Mouse (Mus musculus) frontal cortex, postnatal 36 days (tissue): ENCODE measurements around the gene Slc6a9.

Experiments
- DNase-seq, 2 experiments: peaks; one replicate each; pipeline ENCODE4 v3.0.0; 2022; ENCODE audit warnings: low spot score in 2 of 2

Gene Slc6a9

DNA sequence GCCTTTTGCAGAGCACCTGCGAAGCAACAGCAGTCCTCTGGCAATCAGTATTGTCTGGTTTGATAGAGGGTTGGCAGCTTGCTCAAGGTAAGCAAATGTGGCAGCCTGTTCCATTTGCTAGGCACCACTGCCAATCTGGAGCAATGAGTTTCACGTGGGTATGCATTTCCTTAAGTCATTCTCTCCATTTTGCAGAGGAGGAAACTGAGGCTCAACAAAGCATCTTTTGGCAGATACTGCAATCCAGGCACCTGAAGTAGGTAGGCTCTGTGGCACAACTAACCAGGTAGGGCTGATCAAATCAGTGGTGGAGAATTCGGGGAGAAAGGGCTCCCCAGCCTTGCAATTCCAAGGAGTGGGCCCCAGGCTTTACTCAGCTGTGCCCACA lies at the start of gene Slc6a9:
Gene Slc6a9 (plus strand): TSS at position 50 of the 388 bp plus-strand sequence.
- no peak for DNase-seq

DNA sequence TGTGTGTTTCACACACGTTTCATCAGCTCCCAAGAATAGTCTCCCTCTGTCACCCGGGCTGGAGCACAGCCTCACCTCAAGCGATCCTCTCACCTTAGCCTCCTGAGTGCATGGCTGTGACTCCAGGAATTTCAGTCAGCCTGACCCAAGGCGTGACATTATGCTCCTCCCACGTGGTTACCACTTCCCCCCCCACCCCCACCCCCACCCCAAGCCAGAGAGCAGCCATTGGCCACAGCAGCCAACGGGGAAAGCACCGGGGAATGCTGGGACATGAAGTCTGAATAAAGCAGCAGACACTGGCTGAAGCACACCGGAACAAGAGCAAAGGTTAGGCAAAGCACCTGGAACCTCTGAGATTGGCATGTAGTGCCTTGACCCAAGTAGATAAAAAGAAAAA lies 47.3 kb upstream of the Slc6a9 start:
- DNase-seq, result no peak

DNA sequence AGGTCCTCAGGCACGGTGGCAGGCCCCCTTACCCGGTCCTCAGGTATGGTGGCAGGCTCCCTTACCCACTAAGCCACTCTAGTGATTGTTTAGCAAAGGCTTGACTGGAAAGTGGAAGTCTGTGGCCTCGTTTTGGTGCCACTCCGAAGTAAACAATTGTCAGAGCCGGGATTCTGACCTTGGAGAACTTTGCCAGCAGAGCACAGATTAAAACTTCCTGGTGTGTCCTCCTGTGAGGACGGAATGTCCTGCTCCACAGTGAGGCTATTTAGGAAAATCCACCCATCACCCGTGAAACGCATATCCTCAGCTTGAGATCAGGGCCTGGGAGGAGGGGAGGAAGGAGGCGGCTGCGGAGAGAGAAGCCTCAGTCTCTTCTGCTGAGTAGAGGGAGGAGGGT lies 46.0 kb upstream of the Slc6a9 start:
- DNase-seq, result no peak

DNA sequence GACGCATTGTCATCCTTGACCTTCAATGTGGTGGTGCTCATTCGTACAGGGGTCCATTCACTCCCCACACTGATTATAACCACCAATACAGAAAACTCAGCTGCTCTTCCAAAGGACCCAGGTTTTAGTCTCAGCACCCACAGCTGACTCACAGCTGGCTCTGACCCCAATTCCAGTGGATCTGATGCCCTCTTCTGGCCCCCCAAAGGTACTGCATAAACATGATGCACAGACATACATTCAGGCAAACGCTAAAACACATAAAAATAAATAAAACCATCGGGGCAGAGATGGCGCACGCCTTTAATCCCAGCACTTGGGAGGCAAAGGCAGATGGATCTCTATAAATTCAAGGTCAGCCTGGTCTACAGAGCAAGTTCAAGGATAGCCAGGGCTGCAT lies 34.4 kb upstream of the Slc6a9 start:
- DNase-seq, result no peak

DNA sequence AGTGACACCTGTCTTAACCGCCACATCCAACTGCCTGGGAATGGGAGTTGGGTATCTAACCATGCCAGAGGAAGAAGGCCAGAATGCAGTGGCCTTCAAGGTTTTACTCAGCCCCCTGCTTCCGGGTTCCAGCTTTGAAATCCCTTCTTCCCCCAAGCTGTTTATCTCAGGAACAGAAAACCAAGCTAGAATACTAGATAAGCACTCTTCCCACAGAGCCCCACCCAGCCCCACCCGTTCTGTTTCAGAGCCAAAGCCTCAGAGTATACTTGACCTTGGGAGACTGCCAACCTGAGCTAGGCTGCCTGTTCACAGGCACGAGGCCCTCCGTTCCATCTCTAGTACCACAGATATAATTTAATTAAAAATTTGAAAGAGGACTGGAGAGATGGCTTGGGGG lies 27.3 kb upstream of the Slc6a9 start:
- DNase-seq, result no peak

DNA sequence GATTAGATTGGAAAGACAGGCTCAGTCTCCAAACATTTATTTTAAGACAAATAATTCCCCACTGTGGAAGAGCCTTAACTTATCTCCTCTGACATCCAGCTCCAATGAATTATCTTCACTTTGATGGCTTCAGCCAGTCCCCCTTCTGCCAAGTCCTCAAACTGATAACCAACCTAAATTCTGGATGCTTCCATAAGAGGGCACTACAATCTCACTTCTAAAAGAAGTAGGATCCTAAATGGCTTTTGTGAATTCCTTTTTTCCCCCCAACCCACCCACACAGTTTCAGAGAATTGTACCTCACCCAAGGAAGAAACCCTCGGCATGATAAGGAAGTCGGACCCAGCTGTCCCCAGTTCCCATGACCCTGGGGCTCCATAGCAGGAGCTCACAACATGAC lies 23.4 kb upstream of the Slc6a9 start:
- no peak for DNase-seq

DNA sequence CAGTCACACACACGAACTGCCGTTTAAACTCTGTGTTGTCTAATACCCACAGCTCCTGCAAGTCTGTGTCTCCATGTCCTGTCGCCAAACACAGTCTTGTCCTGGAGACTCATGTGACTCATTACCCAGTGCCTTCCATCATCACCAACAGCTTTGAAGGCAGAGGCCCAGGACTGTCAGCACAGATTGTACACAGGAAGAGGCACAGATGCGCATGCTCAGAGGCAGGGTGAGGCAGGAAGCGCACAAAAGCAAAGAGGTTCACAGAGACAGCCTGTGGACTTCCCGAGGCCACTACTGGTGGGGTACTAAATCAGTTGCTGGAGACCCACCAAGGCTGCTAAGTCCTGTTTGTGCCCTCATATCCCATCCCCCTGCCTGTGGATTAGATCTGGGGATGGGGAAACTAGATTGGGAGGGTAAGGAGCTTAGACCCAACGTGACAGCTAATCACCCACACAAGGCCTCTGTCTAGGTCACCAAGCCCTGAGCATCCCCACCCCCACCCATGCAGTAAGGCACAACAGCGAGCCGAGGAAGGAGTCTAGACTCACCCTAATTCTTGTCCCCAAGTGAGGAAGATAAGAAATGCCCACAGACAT lies 20.6 kb upstream of the Slc6a9 start:
- no peak for DNase-seq

DNA sequence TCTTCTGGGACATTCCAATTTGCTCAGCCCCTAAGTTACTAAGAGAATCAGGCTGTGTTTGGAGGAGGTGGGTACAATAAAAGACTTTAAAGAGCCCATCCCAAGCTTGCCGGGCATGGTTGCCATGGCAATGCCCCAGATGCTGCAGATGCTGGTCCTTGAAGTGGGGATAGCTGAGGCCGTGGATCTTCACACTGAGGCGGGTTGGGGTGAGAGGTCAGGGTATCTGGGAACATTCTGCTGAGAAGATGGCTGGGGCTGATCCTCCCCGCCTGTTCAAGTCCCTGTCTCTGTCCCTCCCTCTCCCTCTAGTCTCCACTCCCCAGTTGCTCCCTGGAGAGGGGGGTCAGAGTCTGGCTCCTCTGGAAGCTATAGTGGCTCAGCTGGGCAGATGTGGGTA lies 20.0 kb upstream of the Slc6a9 start:
- DNase-seq, result no peak

DNA sequence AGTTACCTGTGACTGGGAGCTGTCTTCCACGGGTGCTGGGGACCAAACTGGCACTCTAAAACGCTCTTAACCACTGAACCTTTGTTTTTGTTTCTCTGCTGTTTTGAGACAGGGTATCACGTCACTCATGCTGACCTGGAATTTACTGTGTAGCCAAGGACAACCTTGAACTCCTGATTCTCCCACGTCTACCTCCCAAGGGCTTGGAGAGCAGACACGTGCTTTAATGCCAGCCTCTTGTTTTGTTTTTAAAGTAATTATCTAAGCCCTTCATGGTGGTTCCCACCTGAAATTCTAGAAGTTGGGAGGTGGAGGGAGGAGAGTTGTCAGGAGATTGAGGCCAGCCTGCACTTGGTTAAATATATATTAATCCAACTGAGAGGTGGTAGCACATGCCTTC lies 17.5 kb upstream of the Slc6a9 start:
- no peak for DNase-seq

DNA sequence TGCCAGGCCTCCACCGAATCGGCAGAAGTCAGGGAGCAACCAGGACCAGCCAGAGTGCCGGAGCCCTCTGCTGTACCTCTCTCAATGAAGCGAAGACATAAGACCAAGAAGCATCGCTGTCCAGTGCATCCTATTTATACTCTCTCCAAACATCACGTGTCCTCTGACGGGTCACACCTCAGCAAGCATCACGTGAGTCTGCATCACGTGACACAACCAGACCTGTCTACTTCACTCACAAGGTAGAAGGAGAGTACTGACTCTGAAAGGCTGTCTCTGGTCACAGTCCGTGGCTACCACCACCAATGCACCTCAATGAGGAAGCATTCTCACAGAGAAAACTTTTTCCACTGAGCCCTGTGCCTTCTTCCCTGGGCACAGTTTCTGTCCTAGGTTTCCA lies 16.3 kb upstream of the Slc6a9 start:
- no peak for DNase-seq

DNA sequence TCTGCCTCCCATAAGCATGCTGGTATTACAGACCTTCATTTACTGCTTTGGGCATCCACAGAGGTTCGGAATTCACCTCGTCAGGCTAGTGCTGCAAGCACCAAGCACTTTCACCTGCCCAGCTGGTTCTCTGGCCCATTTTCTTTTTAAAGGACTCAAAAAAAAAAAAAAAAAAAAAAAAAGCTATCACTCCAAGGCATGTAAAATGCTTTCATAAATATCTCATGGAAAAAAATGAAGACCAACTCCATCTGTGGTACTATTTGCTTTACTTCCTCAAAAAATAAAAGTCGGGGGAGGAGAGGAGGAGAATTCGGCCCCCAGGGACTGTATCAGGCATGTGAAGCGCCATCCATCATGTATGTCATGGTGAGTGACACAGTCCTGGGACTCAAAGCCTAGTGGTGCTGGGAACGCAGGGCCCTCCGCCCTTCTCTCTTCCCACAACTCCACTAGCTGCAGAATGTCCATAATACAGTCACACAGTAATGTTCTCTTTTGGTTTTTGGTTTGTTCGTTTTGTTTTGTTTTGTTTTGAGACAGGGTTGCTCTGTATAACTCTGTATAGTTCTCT lies 5.6 kb upstream of the Slc6a9 start:
- no peak for DNase-seq

DNA sequence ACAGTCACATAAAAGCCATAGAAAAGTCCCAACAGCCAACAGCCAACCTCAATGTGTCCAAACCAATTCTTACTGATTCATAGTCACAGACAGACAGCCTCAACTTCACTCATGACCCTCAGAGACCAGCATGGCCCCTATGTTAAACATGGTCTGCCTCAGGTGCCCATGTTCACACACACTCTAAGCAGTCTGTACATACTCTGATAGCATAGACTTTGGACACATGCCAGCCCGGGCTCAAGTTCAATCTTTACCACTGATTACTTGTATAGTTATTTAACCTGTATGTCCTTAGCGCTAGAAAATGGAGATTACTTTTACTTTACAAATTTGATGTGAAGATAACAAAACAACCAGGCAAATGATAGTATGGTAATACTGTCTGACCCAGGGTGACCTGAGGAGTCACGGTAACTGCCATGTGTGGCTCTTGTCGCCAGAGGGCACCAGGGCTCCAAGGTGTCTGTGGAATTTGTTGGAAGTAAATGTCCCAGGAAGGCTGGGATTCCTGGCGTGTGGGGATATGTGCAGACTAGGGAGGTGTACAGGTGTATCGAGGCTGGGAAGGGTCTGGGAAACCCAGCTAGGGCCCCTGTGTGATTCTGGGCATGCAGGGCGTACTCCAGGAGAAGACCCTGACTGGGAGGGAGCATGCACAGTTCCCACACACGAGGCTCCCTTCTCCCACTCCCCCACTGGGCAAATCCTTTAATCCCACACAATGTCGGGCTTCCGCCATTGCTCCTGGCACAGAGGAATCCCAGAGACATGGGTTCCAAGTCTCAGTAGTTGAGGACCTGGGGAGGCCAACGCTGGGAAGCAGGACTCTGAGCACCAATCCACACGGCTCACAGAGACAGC lies 4.8 kb upstream of the Slc6a9 start:
- peak; percentile 54 to 57 for DNase-seq

DNA sequence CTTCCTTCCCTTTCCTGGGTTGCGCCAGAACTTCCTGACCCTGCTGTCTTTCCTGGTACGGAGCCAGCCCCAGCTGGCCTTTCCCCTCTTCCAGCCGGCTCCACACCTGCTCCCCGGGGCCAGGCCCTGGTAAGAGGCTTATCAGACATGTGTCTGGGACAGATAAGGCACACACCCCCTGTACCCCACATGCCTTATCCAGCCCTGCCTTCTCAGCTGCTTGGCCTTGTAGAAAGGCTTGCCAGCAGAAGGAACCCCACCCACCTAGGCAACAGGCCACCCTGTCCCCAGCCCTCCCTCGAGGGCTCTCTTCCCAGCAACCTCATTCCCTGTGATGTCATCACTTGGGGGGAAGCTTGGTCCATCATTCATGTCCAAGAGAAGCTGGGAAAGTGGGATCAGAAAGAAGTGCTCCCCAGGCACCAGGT lies 4.2 kb upstream of the Slc6a9 start:
- no peak for DNase-seq

DNA sequence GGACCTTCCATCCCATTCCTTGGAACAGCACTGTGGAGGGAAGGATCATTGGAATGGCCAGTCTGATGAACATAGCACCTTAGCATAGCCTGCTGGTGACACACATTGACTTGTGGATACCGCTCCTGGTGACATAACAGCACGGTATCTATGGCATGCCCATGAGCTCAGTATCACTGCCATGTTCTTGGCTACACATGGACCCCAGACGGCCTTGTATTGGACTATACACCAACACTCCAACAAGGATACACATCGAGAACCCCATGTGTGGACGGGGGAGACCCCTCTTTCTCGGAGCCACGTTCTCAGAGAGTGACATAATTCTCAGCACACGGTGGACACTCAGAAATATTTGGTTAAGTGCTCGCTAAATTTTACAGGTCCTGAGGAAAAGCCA lies 3.5 kb upstream of the Slc6a9 start:
- no peak for DNase-seq

DNA sequence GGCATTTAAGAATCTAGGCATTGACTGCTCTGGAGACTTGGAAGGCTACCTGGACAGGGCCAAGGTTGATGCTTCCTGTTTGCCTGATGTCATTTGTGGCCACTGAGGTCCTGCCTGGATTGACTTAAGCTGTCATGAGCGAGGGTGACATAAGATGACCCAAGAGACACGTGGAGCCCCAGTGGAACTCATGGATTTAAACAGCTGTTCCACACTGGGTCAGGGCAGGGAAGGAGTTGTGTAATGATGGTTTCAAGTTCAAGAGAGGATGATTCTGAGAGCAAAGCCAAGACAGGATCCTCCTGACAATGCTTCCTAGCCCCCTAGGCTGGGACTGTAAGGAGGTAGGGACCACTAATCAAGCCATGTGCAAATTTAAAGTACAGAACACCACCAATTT lies 2.8 kb upstream of the Slc6a9 start:
- no peak for DNase-seq

DNA sequence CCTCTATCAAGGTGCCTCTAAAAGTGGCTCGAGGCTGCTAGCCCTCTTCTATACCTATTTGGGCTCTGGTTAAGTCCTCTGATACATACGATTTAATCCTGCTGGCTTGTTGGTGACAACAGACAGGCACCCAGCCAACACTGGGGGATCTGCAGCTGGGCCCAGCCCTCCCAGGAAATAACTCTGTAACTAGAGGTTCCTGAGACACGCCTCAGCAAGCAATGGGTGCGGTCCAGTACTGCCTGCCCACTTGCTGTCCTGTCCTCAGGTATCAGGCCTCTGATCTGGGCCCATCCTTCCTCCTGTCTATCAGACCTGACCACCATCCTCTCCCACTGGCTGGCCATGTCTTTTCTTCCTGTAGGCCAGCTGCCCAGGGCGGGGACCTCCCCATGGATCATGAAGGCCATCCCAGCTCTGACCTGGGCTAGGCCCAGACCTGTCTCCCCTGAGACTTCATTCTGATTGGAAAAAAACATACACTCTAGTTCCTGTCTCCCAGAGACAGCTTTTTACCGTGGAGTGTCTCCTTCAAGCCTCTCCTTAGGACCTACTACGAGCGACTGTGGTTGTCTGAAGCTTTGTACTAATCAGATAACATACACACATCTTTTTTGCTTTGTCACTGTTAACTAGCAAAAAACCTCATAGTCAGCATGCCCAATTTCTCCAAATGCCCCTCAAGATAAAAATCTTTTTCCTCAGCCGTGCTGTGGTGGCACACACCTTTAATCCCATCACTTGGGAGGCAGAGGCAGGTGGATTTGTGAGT lies 2.2 kb upstream of the Slc6a9 start:
- DNase-seq, result no peak

DNA sequence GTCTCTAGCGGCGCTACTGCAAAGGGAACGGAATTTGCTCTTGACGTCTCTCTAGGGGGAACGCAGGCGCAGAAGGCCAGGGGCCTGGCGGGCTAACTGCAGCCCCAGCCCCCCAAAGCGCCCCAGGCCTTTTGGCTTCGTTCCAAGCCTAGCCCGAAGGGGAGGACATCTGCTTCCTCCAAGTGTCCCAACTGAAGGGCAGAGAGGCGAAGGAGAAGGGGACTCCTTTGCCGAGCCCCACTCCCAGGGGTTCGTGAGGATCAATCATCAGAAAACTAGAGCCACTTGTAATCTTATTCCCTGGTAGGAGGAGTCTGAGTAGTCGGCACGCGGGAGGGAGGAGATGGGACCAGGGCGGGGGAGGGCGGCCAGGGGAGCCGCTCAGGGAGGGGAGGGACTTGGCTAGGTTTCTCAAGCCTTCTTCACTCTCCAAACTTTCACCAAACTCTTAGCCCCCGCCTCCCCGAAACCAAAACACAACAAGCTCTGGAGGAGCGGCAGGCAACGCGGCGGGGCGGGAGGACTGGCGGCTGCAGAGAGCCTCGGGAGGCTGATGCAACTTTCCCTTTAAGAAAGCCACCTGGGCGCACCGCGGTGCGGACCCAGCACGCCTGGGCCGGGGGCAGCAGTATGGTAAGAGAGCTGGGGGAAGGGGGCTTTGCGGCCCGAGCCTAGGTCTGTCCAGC lies 682 bp downstream of the Slc6a9 start:
- peak; percentile 55 to 61 for DNase-seq

DNA sequence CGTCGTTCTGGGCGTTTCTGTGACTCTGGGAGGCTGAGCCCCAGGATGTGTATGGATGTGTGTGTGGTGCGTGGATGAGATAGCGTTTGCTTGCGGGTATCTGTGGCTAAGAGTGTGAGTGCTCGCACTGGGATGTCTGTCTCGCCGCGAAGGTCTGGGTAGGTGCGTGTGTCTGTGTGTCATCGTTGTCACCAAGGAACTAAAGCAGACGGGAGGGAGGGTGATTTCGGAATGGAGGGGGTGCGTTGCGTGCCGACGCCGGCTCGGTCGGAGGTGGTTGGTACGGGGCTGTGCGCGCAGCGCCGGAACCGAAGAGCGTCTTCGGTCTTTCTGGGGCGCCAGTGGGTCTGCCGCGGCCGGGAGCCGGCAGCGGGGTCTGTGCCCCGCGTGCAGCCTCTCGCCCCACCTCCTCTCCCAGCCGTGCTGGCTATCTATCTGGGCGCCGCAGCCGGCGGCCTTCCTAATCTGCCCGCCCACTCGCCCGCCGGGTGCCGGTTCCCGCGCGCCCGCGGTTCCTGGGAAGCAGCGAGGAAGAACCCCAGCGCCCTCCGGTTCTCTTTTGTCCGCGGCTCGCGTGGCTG lies 1.3 kb downstream of the Slc6a9 start:
- DNase-seq, result peak; percentile 70 to 80

DNA sequence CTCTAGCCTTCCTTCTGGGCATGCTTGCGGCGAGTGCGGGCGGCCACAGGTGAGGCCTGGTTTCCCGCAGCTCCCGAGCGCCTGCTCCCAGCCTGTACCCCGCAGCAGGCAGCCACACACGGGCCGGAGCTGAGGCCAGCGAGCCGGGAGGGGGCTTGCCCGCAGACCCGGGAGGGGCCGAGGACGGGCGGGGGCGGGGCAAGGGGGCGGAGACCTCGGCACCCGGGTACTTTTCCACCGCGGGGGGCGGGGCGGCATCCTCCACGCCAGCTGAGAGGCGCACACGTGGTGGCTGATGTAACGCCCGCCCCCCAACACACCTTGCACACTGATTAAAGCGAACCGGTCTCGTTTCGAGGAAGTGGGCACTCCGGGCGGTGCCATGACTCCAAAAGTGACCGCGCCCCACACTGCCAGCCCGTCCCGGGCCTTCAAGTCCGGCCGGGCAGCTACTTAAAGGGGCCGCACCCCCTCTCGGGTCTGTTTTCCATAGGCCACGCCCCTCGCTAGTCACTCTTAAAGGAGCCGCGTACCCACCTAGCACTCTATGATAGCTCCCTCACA lies 2.0 kb downstream of the Slc6a9 start:
- DNase-seq, result peak; percentile 87 to 90

DNA sequence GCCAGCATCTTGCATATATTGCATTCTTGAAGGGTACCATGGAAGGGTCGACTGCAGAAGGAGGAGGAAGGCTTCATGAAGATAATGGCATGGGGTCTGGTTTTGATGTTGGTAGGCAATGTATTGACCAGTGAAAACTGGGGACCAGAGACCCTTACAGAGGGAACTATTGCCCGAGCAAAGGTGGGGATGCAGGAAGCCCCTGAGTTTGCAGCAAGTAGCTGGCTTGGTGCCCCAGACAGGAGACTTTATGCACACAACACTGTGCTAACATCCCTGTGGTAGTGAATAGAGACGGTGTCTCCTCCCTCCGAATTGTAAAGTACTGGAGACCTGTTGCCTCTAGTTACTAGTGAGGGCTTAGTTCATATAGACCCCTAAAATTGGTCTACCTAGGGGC lies 3.0 kb downstream of the Slc6a9 start:
- no peak for DNase-seq

DNA sequence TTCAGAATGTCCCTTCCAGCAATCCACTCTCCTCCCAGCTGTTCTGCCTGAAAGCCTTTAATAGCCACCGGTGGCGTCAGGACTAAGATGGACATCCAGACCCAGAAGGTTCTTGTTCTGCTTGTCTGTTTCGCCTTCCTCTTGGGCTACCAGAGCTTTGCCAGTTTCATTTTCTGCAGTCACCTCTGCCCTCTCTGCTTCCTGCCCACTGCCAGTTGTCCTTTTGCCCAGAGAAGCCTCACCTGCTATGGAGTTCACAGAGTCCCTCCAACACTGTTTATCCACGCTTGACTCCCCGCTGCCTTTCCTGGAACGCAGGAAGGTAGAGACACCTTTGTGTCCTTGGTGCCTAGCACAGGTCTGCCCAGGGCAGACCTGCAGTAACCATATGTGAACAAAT lies 5.1 kb downstream of the Slc6a9 start:
- DNase-seq, result no peak
